ENCODE assay signal across 23 mouse cellular contexts in genomic region chr6:123539755-123540154, GRCm38 (mm10). TPM values are rescaled to one million over a fixed set of nuclear protein-coding genes. Genes with fewer than 3 reads are reported as not detected.
A peak's percentile ranks its signal among the peaks of the same experiment; 100 is the strongest.
DNase-seq lines count a peak whose midpoint lies in the region; ATAC-seq lines count a peak whose summit lies in the region.
"Not testable (repeated sequence)": the region's sequence is repeated elsewhere in the genome, so short reads cannot be mapped to it uniquely, and the experiment has no call there.
"Had no signal": no experiment of that assay in that cellular context is flagged by ENCODE, and none has a peak within 500 bp of the region (broad histone marks: within the 10 kb centered on the region; RNA-seq: fewer than 3 reads in every experiment).

No protein-coding gene starts in this region.

- not testable (repeated sequence) for H3K4me2 ChIP-seq in liver, embryonic 11.5 days; midbrain, embryonic 11.5 days

- not testable (repeated sequence) for H3K27ac ChIP-seq in liver, embryonic 11.5 days (ENCODE audit: low read depth, low read length); midbrain, embryonic 11.5 days (ENCODE audit: low read depth, low read length)

- H3K9me3 ChIP-seq in liver, embryonic 11.5 days (ENCODE audit: control insufficient read depth, low read length); midbrain, embryonic 11.5 days (ENCODE audit: control insufficient read depth, low read length): not testable (repeated sequence)

- not testable (repeated sequence) for H3K36me3 ChIP-seq in liver, embryonic 11.5 days (ENCODE audit: control insufficient read depth, insufficient read depth, low read length); midbrain, embryonic 11.5 days (ENCODE audit: control insufficient read depth, insufficient read depth, low read length)

- ATAC-seq in common myeloid progenitor, adult 5-6 weeks (replicated peaks; ENCODE audit: low read depth, poor library complexity, severe bottlenecking), result peak; percentile 100
- peak; percentile 83 for ATAC-seq in erythroid progenitor cell, adult 5-6 weeks (replicated peaks; ENCODE audit: low FRiP score, poor library complexity, severe bottlenecking)
- peak; percentile 91 to 94 for ATAC-seq in hematopoietic stem cell, adult 5-6 weeks (replicated peaks in 1 of 2; ENCODE audit: insufficient read depth in 1 of 2, low FRiP score in 2 of 2, low TSS enrichment in 1 of 2, low read depth in 1 of 2, poor library complexity in 2 of 2, severe bottlenecking in 2 of 2)
- peak; percentile 53; the same call in 1 of the 2 replicates for ATAC-seq in liver, embryonic 11.5 days (replicated peaks; ENCODE audit: low FRiP score)
- peak; percentile 100 for ATAC-seq in megakaryocyte progenitor cell, adult 5-6 weeks (replicated peaks; ENCODE audit: poor library complexity)
- 0 out of 2 replicates have a peak, but pooled peaks have one; percentile 27 for ATAC-seq in midbrain, embryonic 11.5 days (ENCODE audit: low FRiP score)
- peak; percentile 99 for ATAC-seq in neutrophil, adult 5-6 weeks (ENCODE audit: extremely low read depth, insufficient number of reproducible peaks, low FRiP score, poor library complexity, severe bottlenecking)

- not testable (repeated sequence) for H3K4me1 ChIP-seq in liver, embryonic 11.5 days (replicated peaks; ENCODE audit: control insufficient read depth, insufficient read depth, low read length); midbrain, embryonic 11.5 days (ENCODE audit: control insufficient read depth, insufficient read depth, low read length)

- not testable (repeated sequence) for H3K27me3 ChIP-seq in liver, embryonic 11.5 days (replicated peaks; ENCODE audit: control insufficient read depth, insufficient read depth, low read length); midbrain, embryonic 11.5 days (ENCODE audit: control insufficient read depth, insufficient read depth, low read length)

- WGBS in liver, embryonic 11.5 days, result no CpG with 5 or more reads among the region's 1 CpGs
- no CpG with 5 or more reads among the region's 1 CpGs for WGBS in midbrain, embryonic 11.5 days

- H3K4me3 ChIP-seq in liver, embryonic 11.5 days (ENCODE audit: low read depth, low read length); midbrain, embryonic 11.5 days (ENCODE audit: low read depth, low read length): not testable (repeated sequence)

- not testable (repeated sequence) for DNase-seq in liver, embryonic 11.5 days (ENCODE audit: low spot score); midbrain, embryonic 11.5 days (ENCODE audit: low spot score, missing footprints)

- not testable (repeated sequence) for H3K9ac ChIP-seq in liver, embryonic 11.5 days (ENCODE audit: low read depth, low read length); midbrain, embryonic 11.5 days (ENCODE audit: low read length)

RNA-seq across cellular contexts. Expression of gene Vmn2r21, which starts 6.5 kb away (rescaled TPM):
- total RNA-seq in common myeloid progenitor, adult 5-6 weeks (2017), result not detected in 2 replicates
- total RNA-seq in erythroid progenitor cell, adult 5-6 weeks (2015; ENCODE audit: low replicate concordance), result not detected in 2 replicates
- not detected in 2 replicates for total RNA-seq in erythroid progenitor cell, adult 5-6 weeks (2017; ENCODE audit: low replicate concordance)
- not detected in 2 replicates for total RNA-seq in hematopoietic stem cell, adult 5-6 weeks (2017)
- polyA plus RNA-seq in liver, embryonic 11.5 days (2014; fragmentation: Nextera tagmentation; extraction: Ambion mirVana), result not detected in 2 replicates
- total RNA-seq in megakaryocyte progenitor cell, adult 5-6 weeks (2015), result not detected in 2 replicates
- total RNA-seq in megakaryocyte progenitor cell, adult 5-6 weeks (2017), result not detected in 2 replicates
- not detected in 2 replicates for polyA plus RNA-seq in midbrain, embryonic 11.5 days (2014; fragmentation: Nextera tagmentation; extraction: Ambion mirVana)
- total RNA-seq in neutrophil, adult 5-6 weeks (2017), result not detected in 2 replicates
- total RNA-seq: adrenal gland, adult 18-20 months; adrenal gland, adult 8-10 months; adrenal gland, postnatal 14 days; adrenal gland, postnatal 36 days; CH12.LX; G1E had no signal
- polyA plus RNA-seq: activated CD4-positive, CD25-positive, alpha-beta regulatory T cell, adult 4 months; CD4-positive, CD25-positive, alpha-beta regulatory T cell, adult 4 months; cerebellum, adult 2 months; embryonic facial prominence, embryonic 11.5 days; embryonic facial prominence, embryonic 13.5 days; forebrain, embryonic 10.5 days; forebrain, embryonic 12.5 days; forebrain, embryonic 14.5 days; forebrain, embryonic 16.5 days; G1E; Patski had no signal

Comparison
In these comparisons a context has a peak if more than half of its experiments do, and no peak if none do; other contexts are left out.
1. ATAC-seq: peak in every context shown above with its lines; median percentile 100 in common myeloid progenitor, adult 5-6 weeks; 100 in megakaryocyte progenitor cell, adult 5-6 weeks; 99 in neutrophil, adult 5-6 weeks; 92 in hematopoietic stem cell, adult 5-6 weeks; 83 in erythroid progenitor cell, adult 5-6 weeks; 53 in liver, embryonic 11.5 days; 27 in midbrain, embryonic 11.5 days.